Mouse (Mus musculus) neural tube, embryonic 11.5 days (tissue): ENCODE measurements around the gene Wnt3a. TPM values are rescaled to one million over a fixed set of nuclear protein-coding genes. Genes with fewer than 3 reads are reported as not detected.

Experiments
- ATAC-seq: fragments of 200-750 bp; cut with Nextera tagmentation; 2 replicates; pipeline ENCODE4 v1.8.0; 2017; ENCODE audit warnings: moderate number of reproducible peaks, mild to moderate bottlenecking, moderate TSS enrichment, moderate library complexity; ENCODE audit not compliant: insufficient read depth, low FRiP score, low TSS enrichment
- DNase-seq: peaks from one replicate; pipeline ENCODE4 v3.0.0-alpha.2; 2015; ENCODE audit warnings: low spot score
- H3K27ac ChIP-seq: fragments of 300-500 bp; sonication (generic); 2 replicates; pipeline ENCODE4 v1.5.1; 2014; ENCODE audit warnings: low read depth, mild to moderate bottlenecking, low read length
- H3K27me3 ChIP-seq: fragments of 300-500 bp; sonication (generic); 2 replicates; pipeline ENCODE4 v1.6.1; 2014; ENCODE audit warnings: mild to moderate bottlenecking, low read length, mixed read lengths; ENCODE audit not compliant: control insufficient read depth, insufficient read depth
- H3K36me3 ChIP-seq: fragments of 300-500 bp; sonication (generic); 2 replicates; pipeline ENCODE4 v1.6.1; 2014; ENCODE audit warnings: mild to moderate bottlenecking, low read length, moderate library complexity, mixed read lengths; ENCODE audit not compliant: control insufficient read depth, insufficient read depth
- H3K4me1 ChIP-seq: fragments of 300-500 bp; sonication (generic); 2 replicates; pipeline ENCODE4 v1.6.1; 2014; ENCODE audit warnings: low read length, mixed read lengths; ENCODE audit not compliant: control insufficient read depth, insufficient read depth
- H3K4me2 ChIP-seq: fragments of 300-500 bp; sonication (generic); 2 replicates; pipeline ENCODE4 v1.6.1; 2014; ENCODE audit warnings: low read depth, mild to moderate bottlenecking, moderate library complexity
- H3K4me3 ChIP-seq: fragments of 300-500 bp; sonication (generic); 2 replicates; pipeline ENCODE4 v1.5.1; 2014; ENCODE audit warnings: low read depth, low read length
- H3K9ac ChIP-seq: fragments of 300-500 bp; sonication (generic); 2 replicates; pipeline ENCODE4 v1.6.1; 2014; ENCODE audit warnings: mild to moderate bottlenecking, low read length
- H3K9me3 ChIP-seq: fragments of 300-500 bp; sonication (generic); 2 replicates; pipeline ENCODE4 v1.6.1; 2016; ENCODE audit warnings: low read length; ENCODE audit not compliant: control insufficient read depth
- WGBS: fragments of 180-500 bp; shearing (Covaris S2); extraction: QIAGEN DNeasy Blood & Tissue Kit; methylation state at CpG from one replicate; pipeline ENCODE4 v1.1.7; 2014; 5-methylcytosine and 5-hydroxymethylcytosine counted together
- polyA plus RNA-seq: library from polyadenylated mRNA; unstranded; fragments of >200 nt; fragmentation: Nextera tagmentation; extraction: Ambion mirVana; gene quantifications from 2 replicates; pipeline ENCODE4 v1.2.1, GENCODE M21; 2014

Gene Wnt3a
- polyA plus RNA-seq, 1 experiment from 2014 or later = 3.3 TPM

GRCm38 (mm10) chr11:59282933-59283332 lies 7.6 kb downstream of the Wnt3a start:
- Histone ChIP-seq H3K27ac (no peak overlapping the region), H3K9me3 (no peaks in the 10 kb centered on the region), H3K4me1 (no peaks in the 10 kb centered on the region), H3K4me3 (no peak overlapping the region), H3K4me2 (no peak overlapping the region), H3K9ac (no peak overlapping the region), H3K36me3 (no peaks in the 10 kb centered on the region), H3K27me3 (peaks cover 12% of the 10 kb centered on the region)
- ATAC-seq = no peak
- DNase-seq = no peak
- WGBS = 84% methylated on average over 10 of the region's 10 CpGs

- Histone ChIP-seq H3K36me3 (no peaks in the 10 kb centered on the region), H3K9ac (no peak overlapping the region), H3K4me2 (no peak overlapping the region), H3K27ac (no peak overlapping the region), H3K4me1 (no peaks in the 10 kb centered on the region), H3K4me3 (no peak overlapping the region), H3K27me3 (peaks cover 3% of the 10 kb centered on the region), H3K9me3 (no peaks in the 10 kb centered on the region)
- no peak for ATAC-seq
- DNase-seq = no peak
- WGBS = 80% methylated on average over 5 of the region's 5 CpGs
Measured at GRCm38 (mm10) chr11:59282111-59282510, 8.4 kb downstream of the Wnt3a start.

- no peak for DNase-seq
- no peak overlapping the region for H3K27ac ChIP-seq
- H3K9me3 ChIP-seq = no peaks in the 10 kb centered on the region
- no peak overlapping the region for H3K4me2 ChIP-seq
- no peaks in the 10 kb centered on the region for H3K4me1 ChIP-seq
- H3K36me3 ChIP-seq = no peaks in the 10 kb centered on the region
- no peak for ATAC-seq
- H3K4me3 ChIP-seq = no peak overlapping the region
- 89% methylated on average over 4 of the region's 4 CpGs for WGBS
- H3K27me3 ChIP-seq = no peaks in the 10 kb centered on the region
- H3K9ac ChIP-seq = no peak overlapping the region
Measured at GRCm38 (mm10) chr11:59278047-59278446, 12.5 kb downstream of the Wnt3a start.

- Histone ChIP-seq H3K4me2 (no peak overlapping the region), H3K9me3 (no peaks in the 10 kb centered on the region), H3K27ac (no peak overlapping the region), H3K4me1 (no peaks in the 10 kb centered on the region), H3K27me3 (no peaks in the 10 kb centered on the region), H3K36me3 (no peaks in the 10 kb centered on the region), H3K9ac (no peak overlapping the region; the same call in 1 of the 2 replicates), H3K4me3 (no peak overlapping the region)
- DNase-seq = no peak
- ATAC-seq = no peak
- 34% methylated on average over 2 of the region's 2 CpGs for WGBS
Measured at GRCm38 (mm10) chr11:59276877-59277276, 13.7 kb downstream of the Wnt3a start.

- DNase-seq (no peak), ATAC-seq (no peak)
- no peaks in the 10 kb centered on the region for H3K27me3 ChIP-seq
Measured at GRCm38 (mm10) chr11:59274184-59274583, 16.4 kb downstream of the Wnt3a start.

GRCm38 (mm10) chr11:59266727-59267126 lies 23.8 kb downstream of the Wnt3a start:
- H3K9me3 ChIP-seq = no peaks in the 10 kb centered on the region
- peaks cover 8% of the 10 kb centered on the region for H3K27me3 ChIP-seq
- no peak overlapping the region for H3K9ac ChIP-seq
- H3K4me3 ChIP-seq = no peak overlapping the region
- H3K36me3 ChIP-seq = no peaks in the 10 kb centered on the region
- H3K4me2 ChIP-seq = no peak overlapping the region
- peaks cover 12% of the 10 kb centered on the region for H3K4me1 ChIP-seq
- H3K27ac ChIP-seq = no peak overlapping the region
- DNase-seq = no peak
- 35% methylated on average over 6 of the region's 6 CpGs for WGBS
- ATAC-seq = no peak

More at GRCm38 (mm10) chr11:59274184-59274583, 16.4 kb downstream of the Wnt3a start:
- Histone ChIP-seq H3K9ac (no peak overlapping the region), H3K4me2 (no peak overlapping the region), H3K36me3 (no peaks in the 10 kb centered on the region), H3K27ac (no peak overlapping the region), H3K4me1 (no peaks in the 10 kb centered on the region), H3K4me3 (no peak overlapping the region), H3K9me3 (no peaks in the 10 kb centered on the region)
- 83% methylated on average over 3 of the region's 3 CpGs for WGBS

- H3K9me3 ChIP-seq = no peaks in the 10 kb centered on the region
- peaks cover 12% of the 10 kb centered on the region for H3K4me1 ChIP-seq
- no peak overlapping the region; the same call in 1 of the 2 replicates for H3K4me2 ChIP-seq
- no peaks in the 10 kb centered on the region for H3K36me3 ChIP-seq
- ATAC-seq (no peak), DNase-seq (no peak)
- H3K9ac ChIP-seq = no peak overlapping the region
- no peak overlapping the region for H3K4me3 ChIP-seq
- peaks cover 8% of the 10 kb centered on the region for H3K27me3 ChIP-seq
- WGBS = 47% methylated on average over 8 of the region's 8 CpGs
- H3K27ac ChIP-seq = no peak overlapping the region
Measured at GRCm38 (mm10) chr11:59265154-59265813, 25.3 kb downstream of the Wnt3a start.

GRCm38 (mm10) chr11:59264593-59264992 lies 26.0 kb downstream of the Wnt3a start:
- DNase-seq (peak; percentile 62), ATAC-seq (peak; percentile 42; the same call in 1 of the 2 replicates)
- Histone ChIP-seq H3K27me3 (peaks cover 8% of the 10 kb centered on the region), H3K9me3 (no peaks in the 10 kb centered on the region), H3K27ac (peak overlapping the region; percentile 79), H3K4me3 (peak overlapping the region; percentile 42), H3K36me3 (no peaks in the 10 kb centered on the region), H3K4me2 (peak overlapping the region; percentile 65), H3K4me1 (peaks cover 12% of the 10 kb centered on the region), H3K9ac (peak overlapping the region; percentile 64)
- 4% methylated on average over 8 of the region's 8 CpGs for WGBS

- Histone ChIP-seq H3K4me2 (peak overlapping the region; percentile 65), H3K27me3 (peaks cover 8% of the 10 kb centered on the region), H3K9me3 (no peaks in the 10 kb centered on the region), H3K27ac (peak overlapping the region; percentile 79), H3K4me1 (peaks cover 12% of the 10 kb centered on the region), H3K4me3 (peak overlapping the region; percentile 42), H3K36me3 (no peaks in the 10 kb centered on the region), H3K9ac (peak overlapping the region; percentile 64)
- peak; percentile 88 for DNase-seq
- under 1% methylated on average over 56 of the region's 56 CpGs for WGBS
- ATAC-seq = peak; percentile 93
Measured at GRCm38 (mm10) chr11:59263870-59264563, 26.5 kb downstream of the Wnt3a start.
